Mouse (Mus musculus): Measurements from ENCODE around the gene Gfm1. TPM values are rescaled to one million over a fixed set of nuclear protein-coding genes. Genes with fewer than 3 reads are reported as not detected.

The Gfm1 gene
- polyA plus RNA-seq (2015; fragmentation: Nextera tagmentation; extraction: Ambion mirVana) = 26.0 and 29.8 TPM in 2 replicates

DNA sequence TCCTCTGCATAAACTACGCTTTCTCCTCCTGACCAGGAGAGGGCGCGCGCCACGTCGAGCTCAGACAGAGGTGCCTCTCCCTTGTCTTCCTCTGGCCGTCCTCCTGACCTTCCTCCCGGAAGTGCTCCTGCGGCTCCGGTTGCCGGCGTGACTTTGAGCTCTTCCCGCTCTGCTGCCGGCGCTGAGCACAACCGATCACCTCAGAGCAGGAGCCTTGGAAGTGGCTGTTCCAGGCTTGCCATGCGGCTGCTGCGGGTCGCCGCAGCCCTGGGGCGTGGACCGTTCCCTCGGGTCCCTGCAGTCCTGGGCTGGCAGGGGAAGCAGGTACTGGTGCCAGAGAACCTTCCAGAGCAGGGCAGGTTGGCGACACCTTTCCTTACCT is at the start of gene Gfm1:
Gene Gfm1, plus strand, starts transcription at position 98 of the 382 bp plus-strand sequence.

DNA sequence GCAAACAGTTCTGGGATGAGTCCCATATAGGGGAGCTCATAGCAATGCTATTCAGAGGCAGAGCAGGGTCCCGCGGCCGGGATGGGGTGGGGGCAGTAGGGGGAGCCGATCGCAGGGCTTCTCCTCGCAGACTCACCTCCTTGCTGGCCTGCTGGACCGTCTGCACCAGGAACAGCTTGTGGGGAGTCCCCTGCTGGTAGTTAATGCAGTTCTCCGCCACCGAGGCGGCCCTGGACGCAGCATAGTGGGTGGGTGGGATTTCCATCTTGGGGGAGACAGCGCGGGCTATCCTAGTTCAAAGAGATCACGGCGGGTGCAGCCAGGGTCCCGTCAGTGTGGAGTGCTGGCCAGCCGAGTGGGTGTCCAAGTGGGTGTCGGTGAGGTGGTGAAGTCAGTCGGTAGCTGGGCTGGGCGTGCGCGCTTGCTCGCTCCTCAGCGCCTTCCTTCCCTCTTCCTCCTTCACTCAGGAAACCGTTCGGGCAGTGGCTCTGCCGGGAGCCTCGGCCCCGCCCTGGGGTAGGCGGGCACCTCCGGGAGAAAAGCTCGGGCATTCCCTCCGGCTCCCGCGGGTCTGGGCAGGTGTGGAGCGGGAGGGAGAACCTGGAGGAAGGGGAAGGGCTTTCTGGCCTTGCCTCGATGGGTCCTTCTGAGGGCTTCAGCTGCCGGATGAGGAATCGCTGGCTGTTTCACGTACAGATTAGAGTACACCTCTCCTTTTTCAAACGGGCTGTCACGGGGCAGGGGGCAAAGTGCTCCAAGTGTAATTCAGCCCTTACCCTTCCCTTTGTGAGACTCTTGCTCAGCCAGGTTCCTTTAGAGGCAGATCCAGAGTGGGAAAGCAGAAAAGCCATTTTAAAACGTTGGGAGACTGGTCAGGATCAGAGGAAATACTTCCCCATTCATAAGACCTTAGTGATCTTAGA is 33.8 kb downstream of the Gfm1 start, which contains the start of gene Lxn:
Gene Lxn, minus strand, starts transcription at position 477 of the 923 bp plus-strand sequence.

DNA sequence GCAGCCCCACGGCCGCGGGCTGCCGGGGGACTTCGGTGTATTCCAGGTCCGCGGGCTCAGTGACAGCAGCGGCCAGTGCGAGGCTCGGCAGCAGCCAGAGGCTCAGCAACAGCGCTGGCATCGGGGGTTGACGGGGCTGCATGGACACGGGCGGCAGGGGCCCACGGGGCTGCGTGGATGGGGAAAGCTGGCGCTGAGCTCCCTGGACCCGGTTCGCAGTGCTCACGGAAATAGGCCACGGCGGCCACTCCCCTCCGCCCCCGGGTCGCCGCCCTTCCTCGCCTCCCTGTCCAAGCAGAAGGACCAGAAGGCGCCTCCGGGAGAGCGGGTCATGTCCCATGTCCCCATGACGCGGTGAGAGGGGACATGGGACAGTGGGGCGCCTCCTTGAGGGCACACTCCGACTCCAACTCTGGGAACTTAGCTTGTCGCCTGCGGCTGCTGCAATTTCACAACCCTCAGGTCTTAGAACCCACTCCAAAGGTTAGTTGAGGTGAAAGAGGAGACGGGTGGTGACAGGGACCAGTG is 85.4 kb downstream of the Gfm1 start, which contains the start of gene Rarres1:
Gene Rarres1, minus strand, starts transcription at position 250 of the 528 bp plus-strand sequence.

Other genes starting within 250 kb of the Gfm1 start
- gene Mlf1, start 56.0 kb upstream of the Gfm1 start, polyA plus RNA-seq (2015; fragmentation: Nextera tagmentation; extraction: Ambion mirVana) = 3.3 and 6.2 TPM in 2 replicates
- gene Gm17402, start 54.9 kb upstream of the Gfm1 start, polyA plus RNA-seq (2015; fragmentation: Nextera tagmentation; extraction: Ambion mirVana) = not detected in 2 replicates
- gene Lxn, start 33.8 kb downstream of the Gfm1 start, polyA plus RNA-seq (2015; fragmentation: Nextera tagmentation; extraction: Ambion mirVana) = 60.4 and 61.9 TPM in 2 replicates
- 4.5 and 5.5 TPM in 2 replicates for gene Rarres1, start 85.4 kb downstream of the Gfm1 start, polyA plus RNA-seq (2015; fragmentation: Nextera tagmentation; extraction: Ambion mirVana)
- 33.1 and 35.2 TPM in 2 replicates for gene Mfsd1, start 152.6 kb downstream of the Gfm1 start, polyA plus RNA-seq (2015; fragmentation: Nextera tagmentation; extraction: Ambion mirVana)